Mouse (Mus musculus): ENCODE measurements around the gene Brd3os. TPM values are rescaled to one million over a fixed set of nuclear protein-coding genes. Genes with fewer than 3 reads are reported as not detected.

Brd3os gene
- polyA plus RNA-seq, 1 experiment from 2014 or later: 0.35 TPM

DNA sequence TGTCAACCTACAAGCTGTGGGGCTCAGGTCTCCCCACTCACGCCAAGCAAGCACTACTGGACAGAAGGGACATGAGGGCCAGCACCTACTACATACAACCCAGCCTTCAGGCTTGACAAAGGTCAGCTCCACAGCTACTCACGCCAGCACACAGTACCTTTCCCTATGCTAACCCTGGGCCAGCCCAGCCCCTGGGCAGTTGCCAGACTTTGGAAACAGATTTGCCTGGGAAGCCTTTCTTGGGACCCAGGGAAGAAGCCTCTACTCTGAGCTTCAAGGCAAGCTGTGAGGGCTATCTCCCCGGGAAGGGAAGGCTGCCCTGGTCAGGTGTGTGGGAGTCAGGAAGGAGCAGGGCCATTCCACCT lies 27.8 kb downstream of the Brd3os start:
- 0 out of 2 replicates have a peak, but pooled peaks have one; percentile 18 for ATAC-seq
- Histone ChIP-seq H3K4me1 (ENCODE audit: insufficient read depth) (peaks cover 64% of the 10 kb centered on the region), H3K36me3 (replicated peaks; ENCODE audit: insufficient read depth, low read length) (peaks cover 21% of the 10 kb centered on the region), H3K9ac (replicated peaks) (peak overlapping the region; percentile 48), H3K4me2 (ENCODE audit: low read depth, low read length) (peak overlapping the region; percentile 54), H3K9me3 (ENCODE audit: low read length) (no peaks in the 10 kb centered on the region), H3K27ac (ENCODE audit: low read depth) (peak overlapping the region; percentile 72), H3K27me3 (ENCODE audit: insufficient read depth, low read length) (no peaks in the 10 kb centered on the region), H3K4me3 (ENCODE audit: low read depth, low read length) (no peak overlapping the region)
- TF ChIP-seq EP300 (IDR thresholded peaks at IDR 0.05; ENCODE audit: low read depth) (no peak), CTCF (IDR thresholded peaks at IDR 0.05; ENCODE audit: low read depth) (no peak)
- WGBS (ENCODE audit: insufficient replicate concordance): 41% methylated on average over 3 of the region's 3 CpGs
- DNase-seq: peak; percentile 42

DNA sequence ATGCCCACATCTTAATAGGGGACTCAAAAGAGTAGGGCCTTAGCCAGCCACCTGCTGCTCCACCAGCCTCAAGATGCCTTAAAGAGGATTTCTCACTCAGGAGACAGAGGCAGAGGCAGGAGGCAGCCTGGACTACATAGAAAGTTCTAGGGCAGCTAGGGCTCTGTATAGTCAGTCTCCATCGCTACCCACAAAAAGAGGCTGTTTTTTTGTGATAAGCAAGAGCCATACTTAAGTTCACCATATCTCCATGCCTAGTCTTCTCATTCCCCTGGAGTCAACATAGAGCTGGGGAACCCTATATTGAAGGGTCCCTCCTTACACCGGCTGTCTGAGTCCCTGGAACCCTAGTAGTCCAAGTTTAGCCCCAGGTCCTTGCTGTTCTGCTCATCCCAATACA lies 28.4 kb downstream of the Brd3os start:
- no peaks in the 10 kb centered on the region for H3K27me3 ChIP-seq (ENCODE audit: insufficient read depth, low read length)
- H3K4me3 ChIP-seq (ENCODE audit: low read depth, low read length): no peak overlapping the region
- no peak overlapping the region; the same call in 1 of the 2 replicates for H3K9ac ChIP-seq (replicated peaks)
- TF ChIP-seq EP300 (IDR thresholded peaks at IDR 0.05; ENCODE audit: low read depth) (no peak; the same call in 1 of the 2 replicates), CTCF (IDR thresholded peaks at IDR 0.05; ENCODE audit: low read depth) (no peak)
- no peak for ATAC-seq
- H3K4me1 ChIP-seq (ENCODE audit: insufficient read depth): peaks cover 64% of the 10 kb centered on the region
- H3K36me3 ChIP-seq (replicated peaks; ENCODE audit: insufficient read depth, low read length): peaks cover 19% of the 10 kb centered on the region
- no peaks in the 10 kb centered on the region for H3K9me3 ChIP-seq (ENCODE audit: low read length)
- WGBS (ENCODE audit: insufficient replicate concordance): 50% methylated on average over 2 of the region's 2 CpGs
- H3K4me2 ChIP-seq (ENCODE audit: low read depth, low read length): peak overlapping the region; percentile 54
- no peak for DNase-seq
- H3K27ac ChIP-seq (ENCODE audit: low read depth): peak overlapping the region; percentile 72

DNA sequence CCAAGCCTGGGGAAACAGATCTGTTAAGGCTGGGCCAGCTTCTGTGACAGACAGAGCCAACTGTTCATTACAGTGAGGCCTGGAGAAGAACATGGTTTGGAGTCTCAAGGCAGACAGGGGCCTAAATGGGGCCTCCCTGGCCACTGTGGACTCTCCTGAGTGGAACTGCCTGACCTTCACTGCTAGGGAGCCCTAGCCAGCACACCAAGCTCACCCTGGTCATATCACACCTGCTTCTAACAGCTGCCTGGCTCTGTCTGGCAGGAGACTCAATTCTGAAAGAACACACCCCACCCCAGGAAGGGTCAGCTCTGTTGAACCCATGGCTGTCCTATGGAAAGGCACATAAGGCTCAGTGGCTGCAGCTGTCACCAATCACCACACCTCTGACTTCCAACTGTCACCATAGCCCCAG lies 29.1 kb downstream of the Brd3os start:
- ATAC-seq: no peak
- no peak for DNase-seq
- H3K36me3 ChIP-seq (replicated peaks; ENCODE audit: insufficient read depth, low read length): peaks cover 15% of the 10 kb centered on the region
- H3K9ac ChIP-seq (replicated peaks): no peak overlapping the region; the same call in 1 of the 2 replicates
- H3K27me3 ChIP-seq (ENCODE audit: insufficient read depth, low read length): no peaks in the 10 kb centered on the region
- H3K9me3 ChIP-seq (ENCODE audit: low read length): no peaks in the 10 kb centered on the region
- H3K4me1 ChIP-seq (ENCODE audit: insufficient read depth): peaks cover 66% of the 10 kb centered on the region
- H3K4me2 ChIP-seq (ENCODE audit: low read depth, low read length): peak overlapping the region; percentile 54; the same call in 1 of the 2 replicates
- no peak overlapping the region for H3K4me3 ChIP-seq (ENCODE audit: low read depth, low read length)
- H3K27ac ChIP-seq (ENCODE audit: low read depth): peak overlapping the region; percentile 72; the same call in 1 of the 2 replicates
- TF ChIP-seq EP300 (IDR thresholded peaks at IDR 0.05; ENCODE audit: low read depth) (no peak), CTCF (IDR thresholded peaks at IDR 0.05; ENCODE audit: low read depth) (no peak)

DNA sequence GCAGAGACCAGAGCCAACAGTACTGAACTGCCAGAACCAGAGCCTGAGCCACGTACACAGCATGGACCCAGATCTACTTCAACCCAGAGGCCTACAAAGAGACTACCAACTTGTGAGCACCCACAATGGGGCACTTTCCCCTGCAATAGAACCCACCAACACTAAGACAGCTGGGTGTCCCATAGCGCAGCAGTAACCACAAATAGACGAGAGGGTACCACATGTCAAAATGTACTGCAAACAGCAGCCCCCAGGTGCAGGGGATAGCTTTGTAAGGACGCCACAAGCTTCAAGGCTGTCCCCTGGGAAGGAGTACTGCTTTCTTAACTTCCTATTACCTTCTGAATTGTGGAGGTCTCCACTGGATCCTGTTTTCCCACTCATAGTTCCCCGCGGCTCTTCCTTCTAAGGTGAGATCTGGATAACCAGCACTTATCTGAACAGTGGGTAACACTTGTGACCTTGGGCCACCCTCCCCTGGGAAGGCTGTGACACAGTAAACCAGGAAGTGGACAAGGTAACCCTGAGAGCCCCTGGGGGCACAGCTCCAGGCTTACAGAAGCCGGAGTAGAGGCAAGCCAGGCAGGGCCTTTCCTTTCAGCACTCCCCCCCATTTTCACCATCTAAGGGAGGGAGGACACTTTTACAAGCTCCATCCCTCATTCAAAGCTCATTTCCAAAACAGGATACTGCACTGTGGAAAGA lies 31.1 kb downstream of the Brd3os start:
- Histone ChIP-seq H3K4me1 (ENCODE audit: insufficient read depth) (peaks cover 64% of the 10 kb centered on the region), H3K4me3 (ENCODE audit: low read depth, low read length) (peak overlapping the region; percentile 80), H3K9me3 (ENCODE audit: low read length) (no peaks in the 10 kb centered on the region), H3K9ac (replicated peaks) (peak overlapping the region; percentile 50), H3K4me2 (ENCODE audit: low read depth, low read length) (peak overlapping the region; percentile 90), H3K27me3 (ENCODE audit: insufficient read depth, low read length) (no peaks in the 10 kb centered on the region), H3K36me3 (replicated peaks; ENCODE audit: insufficient read depth, low read length) (0 out of 2 replicates have a peak, but pooled peaks cover 5% of the 10 kb centered on the region), H3K27ac (ENCODE audit: low read depth) (peak overlapping the region; percentile 93)
- 40% methylated on average over 7 of the region's 7 CpGs for WGBS (ENCODE audit: insufficient replicate concordance)
- TF ChIP-seq CTCF (IDR thresholded peaks at IDR 0.05; ENCODE audit: low read depth) (no peak), EP300 (IDR thresholded peaks at IDR 0.05; ENCODE audit: low read depth) (no peak)
- DNase-seq (peak; percentile 30), ATAC-seq (no peak)

DNA sequence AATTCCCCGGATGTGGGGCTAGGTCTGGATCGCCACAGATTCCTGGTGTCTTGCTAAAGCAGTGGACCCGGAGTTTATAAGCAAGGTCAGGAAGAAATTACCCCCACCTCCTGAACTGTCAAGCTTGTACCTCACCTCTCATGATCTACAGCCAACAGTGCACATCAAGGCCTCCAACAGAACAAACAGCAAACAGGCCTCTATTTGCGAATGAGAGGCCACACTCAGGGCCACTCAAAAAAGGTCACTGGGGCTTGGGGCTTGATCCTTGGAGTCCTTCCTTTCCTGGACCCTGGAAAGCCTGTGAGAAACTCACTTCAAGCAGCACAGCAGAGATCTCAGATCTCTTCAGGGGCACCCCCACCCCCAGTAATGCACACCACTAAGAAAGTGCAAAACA lies 31.8 kb downstream of the Brd3os start:
- WGBS (ENCODE audit: insufficient replicate concordance): 39% methylated on average over 4 of the region's 4 CpGs
- H3K9ac ChIP-seq (replicated peaks): peak overlapping the region; percentile 88
- H3K36me3 ChIP-seq (replicated peaks; ENCODE audit: insufficient read depth, low read length): 0 out of 2 replicates have a peak, but pooled peaks cover 5% of the 10 kb centered on the region
- no peaks in the 10 kb centered on the region for H3K27me3 ChIP-seq (ENCODE audit: insufficient read depth, low read length)
- H3K27ac ChIP-seq (ENCODE audit: low read depth): peak overlapping the region; percentile 93
- no peak for TF ChIP-seq CTCF (IDR thresholded peaks at IDR 0.05; ENCODE audit: low read depth)
- TF ChIP-seq EP300 (IDR thresholded peaks at IDR 0.05; ENCODE audit: low read depth): no peak
- peak overlapping the region; percentile 80 for H3K4me3 ChIP-seq (ENCODE audit: low read depth, low read length)
- peak overlapping the region; percentile 90 for H3K4me2 ChIP-seq (ENCODE audit: low read depth, low read length)
- no peaks in the 10 kb centered on the region for H3K9me3 ChIP-seq (ENCODE audit: low read length)
- peaks cover 60% of the 10 kb centered on the region for H3K4me1 ChIP-seq (ENCODE audit: insufficient read depth)
- no peak for ATAC-seq
- DNase-seq: peak; percentile 27

GRCm38 (mm10) chr2:27474621-27475484 lies 32.7 kb downstream of the Brd3os start:
- DNase-seq (peak; percentile 49), ATAC-seq (peak; percentile 16)
- Histone ChIP-seq H3K4me1 (ENCODE audit: insufficient read depth) (peaks cover 51% of the 10 kb centered on the region), H3K36me3 (replicated peaks; ENCODE audit: insufficient read depth, low read length) (0 out of 2 replicates have a peak, but pooled peaks cover 5% of the 10 kb centered on the region), H3K27me3 (ENCODE audit: insufficient read depth, low read length) (no peaks in the 10 kb centered on the region), H3K4me2 (ENCODE audit: low read depth, low read length) (peak overlapping the region; percentile 90), H3K9me3 (ENCODE audit: low read length) (no peaks in the 10 kb centered on the region), H3K27ac (ENCODE audit: low read depth) (peak overlapping the region; percentile 93), H3K9ac (replicated peaks) (peak overlapping the region; percentile 88), H3K4me3 (ENCODE audit: low read depth, low read length) (peak overlapping the region; percentile 80)
- TF ChIP-seq EP300 (IDR thresholded peaks at IDR 0.05; ENCODE audit: low read depth): no peak
- TF ChIP-seq CTCF (IDR thresholded peaks at IDR 0.05; ENCODE audit: low read depth): no peak
- WGBS (ENCODE audit: insufficient replicate concordance): 3% methylated on average over 75 of the region's 84 CpGs
